Mouse (Mus musculus): ENCODE results near the gene Hs1bp3.

Gene Hs1bp3

GRCm38 (mm10) chr12:8313270-8313771, at the start of gene Hs1bp3:
TSS of gene Hs1bp3 (plus strand) at chr12:8313432.
- DNase-seq, result peak; percentile 89

- DNase-seq, result no peak
Observed at GRCm38 (mm10) chr12:8266311-8266710, 46.9 kb upstream of the Hs1bp3 start.

- DNase-seq, result no peak
Observed at GRCm38 (mm10) chr12:8269627-8270026, 43.6 kb upstream of the Hs1bp3 start.

GRCm38 (mm10) chr12:8271405-8271804, 41.8 kb upstream of the Hs1bp3 start:
- DNase-seq, result no peak

GRCm38 (mm10) chr12:8273471-8274171, 39.6 kb upstream of the Hs1bp3 start:
- no peak for DNase-seq

- DNase-seq, result no peak
Observed at GRCm38 (mm10) chr12:8275424-8275823, 37.8 kb upstream of the Hs1bp3 start.

GRCm38 (mm10) chr12:8281225-8282017, 31.8 kb upstream of the Hs1bp3 start:
- no peak for DNase-seq

GRCm38 (mm10) chr12:8287970-8288369, 25.3 kb upstream of the Hs1bp3 start:
- DNase-seq, result no peak

- DNase-seq, result no peak
Observed at GRCm38 (mm10) chr12:8289099-8289498, 24.1 kb upstream of the Hs1bp3 start.

- no peak for DNase-seq
Observed at GRCm38 (mm10) chr12:8289499-8289898, 23.7 kb upstream of the Hs1bp3 start.

- DNase-seq, result peak; percentile 91
Observed at GRCm38 (mm10) chr12:8291157-8291853, 21.9 kb upstream of the Hs1bp3 start.

GRCm38 (mm10) chr12:8295307-8295913, 17.8 kb upstream of the Hs1bp3 start:
- no peak for DNase-seq

GRCm38 (mm10) chr12:8296154-8296553, 17.1 kb upstream of the Hs1bp3 start:
- no peak for DNase-seq

GRCm38 (mm10) chr12:8297586-8298214, 15.5 kb upstream of the Hs1bp3 start:
- DNase-seq, result peak; percentile 27

GRCm38 (mm10) chr12:8298361-8299142, 14.7 kb upstream of the Hs1bp3 start:
- peak; percentile 40 for DNase-seq

- DNase-seq, result peak; percentile 21
Observed at GRCm38 (mm10) chr12:8299143-8300110, 13.8 kb upstream of the Hs1bp3 start.

GRCm38 (mm10) chr12:8300111-8300480, 13.1 kb upstream of the Hs1bp3 start:
- no peak for DNase-seq

GRCm38 (mm10) chr12:8300521-8300920, 12.7 kb upstream of the Hs1bp3 start:
- no peak for DNase-seq

- DNase-seq, result no peak
Observed at GRCm38 (mm10) chr12:8301011-8301814, 12.0 kb upstream of the Hs1bp3 start.
